Mouse (Mus musculus) heart, postnatal 0 days (tissue): Measurements from ENCODE around the gene Evpl.

Experiments
- CTCF ChIP-seq: IDR thresholded peaks from 2 replicates; pipeline ENCODE4 v1.5.1; 2016; ENCODE audit warnings: antibody characterized with exemption, control low read depth, low read depth
- EP300 ChIP-seq: IDR thresholded peaks from 2 replicates; pipeline ENCODE4 v1.6.1; 2016; ENCODE audit warnings: antibody characterized with exemption, low read depth

DNA sequence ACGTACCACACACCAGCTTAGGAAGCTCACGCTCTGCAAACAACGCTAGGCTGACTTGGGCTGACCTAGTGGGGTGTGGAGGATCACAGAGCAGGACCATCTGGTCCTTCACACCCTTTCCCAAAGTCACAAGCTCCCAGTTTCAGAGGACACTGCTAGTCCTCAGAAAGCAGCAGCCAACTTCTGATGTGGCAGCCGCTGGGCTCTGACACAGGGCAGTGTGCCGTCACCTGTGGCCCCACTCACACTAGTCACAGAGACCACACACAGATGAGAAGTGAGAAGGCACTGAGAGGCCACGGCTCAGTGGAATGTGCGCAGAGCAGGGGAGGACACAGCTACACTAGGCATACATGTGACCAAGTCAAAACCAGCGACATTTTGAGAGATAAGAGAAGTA lies 13.0 kb upstream of the Evpl start:
- no peak for TF ChIP-seq CTCF
- TF ChIP-seq EP300 = no peak
